Mouse (Mus musculus) embryonic fibroblast, embryonic 13.5 days (primary cell): Measurements from ENCODE around the gene Zfhx3.

Experiments
- CTCF ChIP-seq: IDR thresholded peaks from 2 replicates; pipeline ENCODE4 v1.5.1; 2011; ENCODE audit warnings: mild to moderate bottlenecking, control low read depth, low read length, moderate library complexity, borderline replicate concordance; ENCODE audit not compliant: insufficient read depth
- POLR2A ChIP-seq: IDR thresholded peaks from 2 replicates; pipeline ENCODE4 v1.6.1; 2011; ENCODE audit warnings: low read depth, mild to moderate bottlenecking, control low read depth, low read length, moderate library complexity

- TF ChIP-seq CTCF (no peak), POLR2A (no peak)
Measured at GRCm38 (mm10) chr8:108022404-108022803, 80.0 kb downstream of the Zfhx3 start.
